Mouse (Mus musculus) intestine, postnatal 0 days (tissue): ENCODE data around the gene Gpd2. TPM values are rescaled to one million over a fixed set of nuclear protein-coding genes. Genes with fewer than 3 reads are reported as not detected.

Experiments used
- ATAC-seq: fragments of 200-750 bp; cut with Nextera tagmentation; 2 replicates; pipeline ENCODE4 v1.8.0; 2017; ENCODE audit warnings: mild to moderate bottlenecking, moderate TSS enrichment, moderate library complexity
- H3K27ac ChIP-seq: fragments of 300-500 bp; sonication (generic); 2 replicates; pipeline ENCODE4 v1.5.1; 2014; ENCODE audit warnings: mild to moderate bottlenecking, low read depth, low read length, moderate library complexity
- H3K27me3 ChIP-seq: fragments of 300-500 bp; sonication (generic); replicated peaks from 2 replicates; pipeline ENCODE4 v1.6.1; 2014; ENCODE audit warnings: low read length, mixed read lengths; ENCODE audit not compliant: control insufficient read depth, insufficient read depth
- H3K36me3 ChIP-seq: fragments of 300-500 bp; sonication (generic); 2 replicates; pipeline ENCODE4 v1.6.1; 2014; ENCODE audit warnings: mild to moderate bottlenecking, moderate library complexity; ENCODE audit not compliant: control insufficient read depth, insufficient read depth
- H3K4me1 ChIP-seq: fragments of 300-500 bp; sonication (generic); replicated peaks from 2 replicates; pipeline ENCODE4 v1.6.1; 2014; ENCODE audit warnings: antibody characterized with exemption, low read length, mixed read lengths; ENCODE audit not compliant: control insufficient read depth, insufficient read depth
- H3K4me2 ChIP-seq: fragments of 300-500 bp; sonication (generic); replicated peaks from 2 replicates; pipeline ENCODE4 v1.6.1; 2014; ENCODE audit warnings: low read depth, mild to moderate bottlenecking, moderate library complexity
- H3K4me3 ChIP-seq: fragments of 300-500 bp; sonication (generic); 2 replicates; pipeline ENCODE4 v1.5.1; 2014; ENCODE audit warnings: low read depth, low read length
- H3K9ac ChIP-seq: fragments of 300-500 bp; sonication (generic); 2 replicates; pipeline ENCODE4 v1.6.1; 2014; ENCODE audit warnings: mild to moderate bottlenecking, low read depth, low read length
- H3K9me3 ChIP-seq: fragments of 300-500 bp; sonication (generic); 2 replicates; pipeline ENCODE4 v1.6.1; 2016; ENCODE audit warnings: mixed run types; ENCODE audit not compliant: control insufficient read depth
- CTCF ChIP-seq: sonication (generic); IDR thresholded peaks from 2 replicates; pipeline ENCODE4 v1.5.1; 2016; ENCODE audit warnings: low read depth, mild to moderate bottlenecking, control low read depth, antibody characterized with exemption, moderate library complexity
- WGBS: fragments of 180-500 bp; shearing (Covaris S2); extraction: QIAGEN DNeasy Blood & Tissue Kit; methylation state at CpG from one replicate; pipeline ENCODE4 v1.1.7; 2014; 5-methylcytosine and 5-hydroxymethylcytosine counted together
- polyA plus RNA-seq: library from polyadenylated mRNA; unstranded; fragments of >200 nt; fragmentation: Nextera tagmentation; extraction: Ambion mirVana; gene quantifications from 2 replicates; pipeline ENCODE4 v1.2.1, GENCODE M21; 2015

The Gpd2 gene
- polyA plus RNA-seq, 1 experiment from 2014 or later = 26.0 TPM

GRCm38 (mm10) chr2:57407414-57408019 is 170.1 kb downstream of the Gpd2 start:
- Histone ChIP-seq H3K4me1 (no peaks in the 10 kb centered on the region), H3K4me2 (no peak overlapping the region), H3K4me3 (no peak overlapping the region), H3K9me3 (no peaks in the 10 kb centered on the region), H3K27ac (no peak overlapping the region), H3K27me3 (no peaks in the 10 kb centered on the region), H3K36me3 (no peaks in the 10 kb centered on the region), H3K9ac (no peak overlapping the region)
- no peak for ATAC-seq
- 64% methylated on average over 4 of the region's 4 CpGs for WGBS
- TF ChIP-seq CTCF = no peak

- no peak overlapping the region for H3K4me2 ChIP-seq
- no peaks in the 10 kb centered on the region for H3K36me3 ChIP-seq
- H3K9ac ChIP-seq = no peak overlapping the region
- no peak for ATAC-seq
- 83% methylated on average over 4 of the region's 4 CpGs for WGBS
- no peak overlapping the region for H3K27ac ChIP-seq
- TF ChIP-seq CTCF = no peak
- H3K4me3 ChIP-seq = no peak overlapping the region
- H3K4me1 ChIP-seq = no peaks in the 10 kb centered on the region
- H3K9me3 ChIP-seq = no peaks in the 10 kb centered on the region
- H3K27me3 ChIP-seq = no peaks in the 10 kb centered on the region
Measured at GRCm38 (mm10) chr2:57408413-57408812, 171.0 kb downstream of the Gpd2 start.

GRCm38 (mm10) chr2:57411551-57411950 is 174.1 kb downstream of the Gpd2 start:
- no peak overlapping the region for H3K27ac ChIP-seq
- TF ChIP-seq CTCF = no peak
- H3K4me3 ChIP-seq = no peak overlapping the region
- H3K9me3 ChIP-seq = no peaks in the 10 kb centered on the region
- no peaks in the 10 kb centered on the region for H3K27me3 ChIP-seq
- no peak overlapping the region for H3K9ac ChIP-seq
- H3K4me1 ChIP-seq = no peaks in the 10 kb centered on the region
- H3K4me2 ChIP-seq = no peak overlapping the region
- WGBS = 84% methylated on average over 2 of the region's 2 CpGs
- no peaks in the 10 kb centered on the region for H3K36me3 ChIP-seq
- no peak for ATAC-seq

- H3K4me3 ChIP-seq = no peak overlapping the region
- H3K27me3 ChIP-seq = no peaks in the 10 kb centered on the region
- no peak overlapping the region for H3K27ac ChIP-seq
- no peaks in the 10 kb centered on the region for H3K4me1 ChIP-seq
- no peak for TF ChIP-seq CTCF
- no peaks in the 10 kb centered on the region for H3K36me3 ChIP-seq
- no peaks in the 10 kb centered on the region for H3K9me3 ChIP-seq
- H3K9ac ChIP-seq = no peak overlapping the region
- ATAC-seq = no peak
- no peak overlapping the region for H3K4me2 ChIP-seq
- WGBS = 88% methylated on average over 9 of the region's 9 CpGs
Measured at GRCm38 (mm10) chr2:57414550-57415160, 177.2 kb downstream of the Gpd2 start.

GRCm38 (mm10) chr2:57416711-57417110 is 179.3 kb downstream of the Gpd2 start:
- Histone ChIP-seq H3K9me3 (no peaks in the 10 kb centered on the region), H3K4me3 (no peak overlapping the region), H3K4me2 (no peak overlapping the region), H3K27ac (no peak overlapping the region), H3K36me3 (no peaks in the 10 kb centered on the region), H3K4me1 (no peaks in the 10 kb centered on the region), H3K9ac (no peak overlapping the region), H3K27me3 (no peaks in the 10 kb centered on the region)
- WGBS = 78% methylated on average over 1 of the region's 1 CpGs
- no peak for TF ChIP-seq CTCF
- ATAC-seq = no peak

Other genes with a start within 250 kb of the Gpd2 start
- 1.3 and 1.7 TPM in 2 replicates for gene Nr4a2, start 113.6 kb upstream of the Gpd2 start, polyA plus RNA-seq